Mouse (Mus musculus): ENCODE measurements around the gene Ccdc3.

Ccdc3 gene

GRCm38 (mm10) chr2:5161002-5161745, 23.6 kb downstream of the Ccdc3 start:
- DNase-seq (ENCODE audit: low spot score in 2 of 2), result no peak

- DNase-seq (ENCODE audit: low spot score in 2 of 2), result no peak
Observed at GRCm38 (mm10) chr2:5161908-5162674, 24.5 kb downstream of the Ccdc3 start.

GRCm38 (mm10) chr2:5162756-5163155, 25.2 kb downstream of the Ccdc3 start:
- DNase-seq (ENCODE audit: low spot score in 2 of 2), result no peak

- DNase-seq (ENCODE audit: low spot score in 2 of 2), result peak; percentile 26 to 60
Observed at GRCm38 (mm10) chr2:5165941-5166361, 28.4 kb downstream of the Ccdc3 start.

- DNase-seq (ENCODE audit: low spot score in 2 of 2), result no peak
Observed at GRCm38 (mm10) chr2:5166796-5167195, 29.2 kb downstream of the Ccdc3 start.

GRCm38 (mm10) chr2:5170815-5171214, 33.2 kb downstream of the Ccdc3 start:
- DNase-seq (ENCODE audit: low spot score in 2 of 2), result no peak

- no peak for DNase-seq (ENCODE audit: low spot score in 2 of 2)
Observed at GRCm38 (mm10) chr2:5171301-5172000, 33.9 kb downstream of the Ccdc3 start.

- DNase-seq (ENCODE audit: low spot score in 2 of 2), result no peak
Observed at GRCm38 (mm10) chr2:5172773-5173172, 35.2 kb downstream of the Ccdc3 start.

GRCm38 (mm10) chr2:5174716-5175115, 37.1 kb downstream of the Ccdc3 start:
- DNase-seq (ENCODE audit: low spot score in 2 of 2), result no peak

GRCm38 (mm10) chr2:5181462-5182443, 44.2 kb downstream of the Ccdc3 start:
- DNase-seq (ENCODE audit: low spot score in 2 of 2), result no peak

- DNase-seq (ENCODE audit: low spot score in 2 of 2), result no peak
Observed at GRCm38 (mm10) chr2:5184166-5184565, 46.6 kb downstream of the Ccdc3 start.

GRCm38 (mm10) chr2:5185631-5186030, 48.1 kb downstream of the Ccdc3 start:
- no peak for DNase-seq (ENCODE audit: low spot score in 2 of 2)

GRCm38 (mm10) chr2:5192156-5192555, 54.6 kb downstream of the Ccdc3 start:
- no peak for DNase-seq (ENCODE audit: low spot score in 2 of 2)

- no peak for DNase-seq (ENCODE audit: low spot score in 2 of 2)
Observed at GRCm38 (mm10) chr2:5193071-5193470, 55.5 kb downstream of the Ccdc3 start.

- DNase-seq (ENCODE audit: low spot score in 2 of 2), result no peak
Observed at GRCm38 (mm10) chr2:5194701-5195215, 57.2 kb downstream of the Ccdc3 start.

GRCm38 (mm10) chr2:5197486-5197885, 59.9 kb downstream of the Ccdc3 start:
- DNase-seq (ENCODE audit: low spot score in 2 of 2), result no peak

GRCm38 (mm10) chr2:5199289-5199688, 61.7 kb downstream of the Ccdc3 start:
- DNase-seq (ENCODE audit: low spot score in 2 of 2), result no peak

- no peak for DNase-seq (ENCODE audit: low spot score in 2 of 2)
Observed at GRCm38 (mm10) chr2:5200817-5201364, 63.3 kb downstream of the Ccdc3 start.

GRCm38 (mm10) chr2:5203146-5203545, 65.6 kb downstream of the Ccdc3 start:
- DNase-seq (ENCODE audit: low spot score in 2 of 2), result no peak

GRCm38 (mm10) chr2:5204941-5205340, 67.4 kb downstream of the Ccdc3 start:
- no peak for DNase-seq (ENCODE audit: low spot score in 2 of 2)

GRCm38 (mm10) chr2:5206651-5207050, 69.1 kb downstream of the Ccdc3 start:
- DNase-seq (ENCODE audit: low spot score in 2 of 2), result no peak

Data from heart, adult 9 months (tissue).